Mouse (Mus musculus) CD4-positive helper T cell, adult 2 months (primary cell): ENCODE data around the gene Ttc37.

Experiments used
- DNase-seq: peaks from one replicate; pipeline ENCODE4 v3.0.0-alpha.2; 2012; ENCODE audit warnings: low read depth, missing footprints, low spot score

Gene Ttc37

GRCm38 (mm10) chr13:76098493-76099303 is at the start of gene Ttc37, which contains the start of gene Arsk:
Ttc37 (plus strand) TSS chr13:76098734.
Arsk (minus strand) TSS chr13:76098660.
- peak; percentile 96 for DNase-seq

- DNase-seq, result peak; percentile 14
These were observed 42.9 kb upstream of the Ttc37 start for GRCm38 (mm10) chr13:76055391-76056232.

DNA sequence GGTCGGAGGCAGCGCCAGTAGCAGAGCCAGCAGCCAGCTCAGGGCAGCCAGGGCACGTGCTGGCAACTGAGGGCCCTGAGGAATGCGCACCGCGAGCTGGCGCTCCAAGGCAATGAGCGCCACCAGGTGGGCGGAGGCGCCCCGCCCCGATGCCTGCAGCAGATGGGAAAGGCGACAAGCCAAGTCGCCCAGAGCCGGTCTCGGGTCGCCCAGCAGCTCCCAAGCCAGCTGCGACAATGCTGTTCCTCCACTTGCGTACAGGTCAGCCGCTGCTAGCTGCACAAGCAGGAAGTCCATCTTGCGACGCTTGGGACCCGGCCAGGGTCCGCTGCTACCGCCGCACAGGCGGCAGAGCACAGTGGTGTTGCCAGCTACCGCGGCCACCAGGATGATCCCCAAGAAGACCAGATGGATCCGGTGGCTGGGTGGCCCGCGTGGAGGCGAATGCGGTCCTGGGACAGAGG is 42.2 kb upstream of the Ttc37 start:
- peak; percentile 54 for DNase-seq

GRCm38 (mm10) chr13:76056896-76057266 is 41.7 kb upstream of the Ttc37 start, which contains the start of gene Gpr150:
Gpr150 (minus strand) TSS chr13:76056996.
- DNase-seq, result no peak

DNA sequence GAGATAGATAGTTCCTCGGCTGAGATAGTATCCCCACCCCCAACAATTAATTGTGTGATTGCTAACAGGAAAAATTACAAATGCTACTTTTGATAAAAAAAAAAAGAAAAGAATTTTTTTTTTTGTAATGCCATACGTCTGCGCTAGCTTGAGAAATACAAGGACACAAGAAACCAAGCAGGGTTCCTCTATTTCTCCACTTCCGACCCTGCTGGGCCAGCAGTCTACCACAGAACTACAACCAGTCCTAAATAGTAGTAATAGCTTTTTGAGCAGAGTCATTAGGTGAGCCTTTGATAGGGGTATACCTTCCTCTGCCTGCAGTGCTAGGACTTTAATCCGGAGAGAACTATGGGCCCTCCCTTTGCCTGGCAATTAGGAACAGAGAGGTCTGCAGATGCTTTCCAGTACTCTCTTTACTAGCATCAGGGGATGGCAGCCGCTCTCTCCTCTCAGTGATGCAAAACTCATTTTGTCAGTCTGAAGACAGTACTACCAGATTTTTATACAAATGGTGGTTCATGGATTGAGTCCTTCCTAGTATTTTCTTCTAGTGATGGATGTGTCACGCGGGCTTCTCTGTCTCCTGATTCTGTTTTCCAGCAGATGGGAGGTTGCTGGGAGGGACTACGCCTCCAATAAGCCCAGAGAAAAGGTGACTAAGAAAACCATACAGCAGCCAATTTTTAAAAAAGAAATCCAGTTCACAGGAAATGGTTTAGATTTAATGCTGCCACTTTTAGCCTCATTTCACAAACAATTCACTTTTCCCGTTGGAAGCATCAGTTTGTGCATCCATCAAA is 41.1 kb upstream of the Ttc37 start:
- DNase-seq, result no peak

- DNase-seq, result no peak
These were observed 38.9 kb upstream of the Ttc37 start for GRCm38 (mm10) chr13:76059591-76059990.

- DNase-seq, result no peak
These were observed 36.4 kb upstream of the Ttc37 start for GRCm38 (mm10) chr13:76062126-76062525.

GRCm38 (mm10) chr13:76062569-76062968 is 36.0 kb upstream of the Ttc37 start:
- no peak for DNase-seq

- no peak for DNase-seq
These were observed 35.0 kb upstream of the Ttc37 start for GRCm38 (mm10) chr13:76063548-76063947.

GRCm38 (mm10) chr13:76064363-76064945 is 34.1 kb upstream of the Ttc37 start:
- no peak for DNase-seq

DNA sequence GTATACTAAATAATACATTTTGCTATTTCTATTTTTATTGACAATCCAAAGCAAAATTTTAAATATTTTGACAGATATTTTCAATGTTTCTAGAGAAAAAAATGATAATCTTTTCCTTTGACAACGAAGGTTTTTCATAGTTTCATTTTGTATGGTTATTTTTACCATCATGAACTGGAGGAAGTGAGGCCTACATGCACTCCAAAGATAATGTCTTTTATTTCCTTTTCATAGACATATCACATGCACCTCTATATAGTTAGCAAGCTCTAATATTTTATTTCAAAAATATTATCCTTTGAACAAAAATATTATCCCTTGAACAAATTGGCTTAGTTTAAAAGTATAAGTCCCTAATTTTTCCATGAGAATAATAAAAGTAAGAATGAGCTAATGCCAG is 24.2 kb upstream of the Ttc37 start:
- DNase-seq, result no peak

- DNase-seq, result no peak
These were observed 430 bp upstream of the Ttc37 start for GRCm38 (mm10) chr13:76098116-76098492.

- no peak for DNase-seq
These were observed 3.5 kb downstream of the Ttc37 start for GRCm38 (mm10) chr13:76101989-76102388.

DNA sequence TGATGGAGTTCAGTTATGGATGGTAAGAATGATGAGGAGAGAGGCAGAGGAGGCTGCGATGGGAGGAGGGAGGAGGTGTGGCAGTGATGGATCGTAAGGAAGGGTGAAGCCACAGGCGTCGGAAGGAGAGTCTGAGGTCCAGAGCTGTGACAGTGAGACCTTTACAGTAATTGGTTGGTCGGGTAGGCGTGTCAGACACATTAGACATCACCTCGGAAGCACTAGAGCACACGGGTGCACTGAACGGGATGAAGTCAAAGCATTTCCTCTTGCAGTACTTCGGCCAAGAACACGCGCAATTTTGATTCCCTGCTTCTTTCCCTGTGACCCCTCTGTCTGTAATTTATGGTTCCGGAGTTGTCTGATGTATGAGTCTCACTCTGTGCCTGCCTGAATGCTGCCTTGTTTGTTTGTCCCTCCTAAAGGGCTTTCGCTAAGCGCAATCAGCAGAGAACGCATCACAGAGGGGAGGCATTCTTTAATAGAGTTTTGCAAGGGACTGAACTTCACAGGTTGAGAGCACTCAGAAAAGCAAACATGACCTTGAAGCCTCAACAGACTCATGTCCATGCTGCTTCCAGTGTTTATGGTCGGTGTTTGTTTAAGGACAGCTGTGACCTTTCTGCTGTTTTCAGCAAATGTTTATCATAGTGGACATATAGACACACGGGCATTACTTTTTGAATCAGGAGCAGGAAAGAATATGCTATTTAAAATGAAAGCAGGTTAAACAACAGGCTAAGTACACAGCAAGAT is 10.7 kb downstream of the Ttc37 start:
- no peak for DNase-seq

GRCm38 (mm10) chr13:76128799-76129198 is 30.3 kb downstream of the Ttc37 start:
- peak; percentile 39 for DNase-seq

GRCm38 (mm10) chr13:76132415-76132814 is 33.9 kb downstream of the Ttc37 start:
- no peak for DNase-seq

DNA sequence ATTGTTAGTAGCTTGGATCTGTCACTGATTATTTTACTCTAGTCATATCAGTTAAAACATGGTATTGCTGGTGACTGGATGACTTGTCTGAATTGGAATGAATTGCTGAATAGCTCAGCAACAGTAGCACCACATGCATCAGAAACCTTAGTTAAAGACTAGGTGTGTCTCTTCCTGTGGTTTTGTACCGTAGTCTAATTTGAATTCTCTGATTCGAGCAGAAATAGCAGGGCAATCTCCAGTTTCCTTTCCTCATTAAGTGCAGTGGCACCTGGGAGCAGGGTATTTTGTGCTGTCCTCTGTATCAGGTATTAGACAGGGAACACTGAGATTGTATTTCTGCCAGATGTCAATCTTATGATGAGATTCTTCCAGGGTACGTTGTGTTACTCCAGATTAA is 40.3 kb downstream of the Ttc37 start:
- peak; percentile 9 for DNase-seq

- no peak for DNase-seq
These were observed 42.7 kb downstream of the Ttc37 start for GRCm38 (mm10) chr13:76141117-76141808.

DNA sequence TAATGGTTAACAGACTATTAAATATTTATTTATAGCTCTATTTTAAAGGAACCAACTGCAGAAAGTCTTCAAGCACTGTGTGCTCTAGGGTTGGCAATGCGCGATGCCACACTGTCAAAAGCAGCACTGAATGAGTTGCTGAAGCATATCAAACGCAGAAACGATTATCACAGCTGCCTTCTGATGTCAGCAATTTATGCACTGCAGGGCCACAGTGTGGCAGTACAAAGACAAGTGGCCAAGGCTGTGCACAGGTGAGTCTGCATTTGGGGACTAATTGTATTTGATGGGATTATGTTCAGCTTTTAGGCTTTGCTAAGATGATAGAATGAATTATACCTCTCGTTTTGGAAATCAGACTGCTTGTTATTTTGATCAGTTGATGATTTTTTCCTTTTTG is 51.9 kb downstream of the Ttc37 start:
- DNase-seq, result no peak

DNA sequence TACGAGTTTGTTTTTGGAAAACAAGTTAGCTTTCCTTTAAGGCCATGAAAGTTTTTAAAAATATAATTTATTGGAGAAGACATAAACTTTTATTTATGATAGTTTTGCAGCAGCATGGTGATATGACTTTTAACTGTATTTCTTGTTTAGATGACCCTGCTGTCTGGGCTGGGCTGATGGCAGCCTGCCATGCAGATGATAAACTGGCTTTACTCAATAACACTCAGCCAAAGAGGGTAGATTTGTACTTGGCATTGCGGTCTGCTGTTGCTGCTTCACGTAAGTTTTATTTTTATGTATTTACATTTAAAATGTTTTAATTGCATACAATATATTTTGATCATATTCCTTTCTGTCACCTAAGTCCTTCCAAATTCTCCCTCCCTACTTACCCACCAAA is 58.6 kb downstream of the Ttc37 start:
- DNase-seq, result no peak
